Mouse (Mus musculus) brain, embryonic 14.5 days (tissue): ENCODE results near the gene Rem2.

Experiments used
- CTCF ChIP-seq: fragments of 200-500 bp; IDR thresholded peaks from 2 replicates; pipeline ENCODE4 v1.5.1; 2012; ENCODE audit warnings: inconsistent platforms, mild to moderate bottlenecking, moderate library complexity, borderline replicate concordance; ENCODE audit not compliant: insufficient read depth, insufficient read length; ENCODE audit errors: extremely low read depth
- POLR2A ChIP-seq: fragments of 200-500 bp; IDR thresholded peaks from 2 replicates; pipeline ENCODE4 v1.6.1; 2012; ENCODE audit warnings: mild to moderate bottlenecking, inconsistent platforms, borderline replicate concordance; ENCODE audit not compliant: poor library complexity, insufficient read depth, insufficient read length, severe bottlenecking; ENCODE audit errors: extremely low read depth

- TF ChIP-seq CTCF (no peak), POLR2A (no peak)
Measured at GRCm38 (mm10) chr14:54428421-54428820, 47.5 kb upstream of the Rem2 start.
